Mouse (Mus musculus): ENCODE results near the gene Dleu7. TPM values are rescaled to one million over a fixed set of nuclear protein-coding genes. Genes with fewer than 3 reads are reported as not detected.

Dleu7 gene
- polyA plus RNA-seq, 1 experiment: not detected

GRCm38 (mm10) chr14:62251999-62252398 is 40.8 kb downstream of the Dleu7 start:
- Histone ChIP-seq H3K4me3 (ENCODE audit: insufficient read depth, poor library complexity, severe bottlenecking) (no peak overlapping the region), H3K79me3 (ENCODE audit: low read depth) (no peaks in the 10 kb centered on the region), H3K27me3 (ENCODE audit: control insufficient read depth, insufficient read depth, insufficient read length) (no peaks in the 10 kb centered on the region), H3K79me2 (ENCODE audit: control insufficient read depth, insufficient read depth) (no peaks in the 10 kb centered on the region), H3K36me3 (ENCODE audit: control insufficient read depth, insufficient read depth) (no peaks in the 10 kb centered on the region), H3ac (ENCODE audit: control insufficient read depth, insufficient read length, low read depth) (no peak overlapping the region)
- TF ChIP-seq MYOD1 (IDR thresholded peaks at IDR 0.05; ENCODE audit: control insufficient read depth, insufficient read length, low read depth): no peak
- TF ChIP-seq CTCF (IDR thresholded peaks at IDR 0.05; ENCODE audit: control insufficient read depth, insufficient read depth, insufficient read length): peak; percentile 32
- no peak for TF ChIP-seq FOSL1 (IDR thresholded peaks at IDR 0.05; ENCODE audit: insufficient read depth, low read length, poor library complexity, severe bottlenecking)

- Histone ChIP-seq H3K36me3 (ENCODE audit: control insufficient read depth, insufficient read depth) (no peaks in the 10 kb centered on the region), H3K79me3 (ENCODE audit: low read depth) (no peaks in the 10 kb centered on the region), H3K4me3 (ENCODE audit: insufficient read depth, poor library complexity, severe bottlenecking) (no peak overlapping the region), H3K79me2 (ENCODE audit: control insufficient read depth, insufficient read depth) (no peaks in the 10 kb centered on the region), H3K27me3 (ENCODE audit: control insufficient read depth, insufficient read depth, insufficient read length) (no peaks in the 10 kb centered on the region), H3ac (ENCODE audit: control insufficient read depth, insufficient read length, low read depth) (no peak overlapping the region)
- TF ChIP-seq USF1 (IDR thresholded peaks at IDR 0.05; ENCODE audit: low read depth): no peak
- TF ChIP-seq MYOD1 (IDR thresholded peaks at IDR 0.05; ENCODE audit: control insufficient read depth, insufficient read length, low read depth): no peak
- no peak for TF ChIP-seq CEBPB (IDR thresholded peaks at IDR 0.05; ENCODE audit: low read depth)
- TF ChIP-seq MAX (IDR thresholded peaks at IDR 0.05): no peak
- TF ChIP-seq CTCF (IDR thresholded peaks at IDR 0.05; ENCODE audit: control insufficient read depth, insufficient read depth, insufficient read length): no peak
- TF ChIP-seq MYOG (IDR thresholded peaks at IDR 0.05; ENCODE audit: control insufficient read depth, extremely low read depth, insufficient read length): no peak
- TF ChIP-seq FOSL1 (IDR thresholded peaks at IDR 0.05; ENCODE audit: insufficient read depth, low read length, poor library complexity, severe bottlenecking): no peak
Observed at GRCm38 (mm10) chr14:62250046-62250445, 42.8 kb downstream of the Dleu7 start.

GRCm38 (mm10) chr14:62249251-62249650 is 43.6 kb downstream of the Dleu7 start:
- TF ChIP-seq MYOD1 (IDR thresholded peaks at IDR 0.05; ENCODE audit: control insufficient read depth, insufficient read length, low read depth) (no peak), USF1 (IDR thresholded peaks at IDR 0.05; ENCODE audit: low read depth) (no peak), MAX (IDR thresholded peaks at IDR 0.05) (no peak)
- Histone ChIP-seq H3K4me3 (ENCODE audit: insufficient read depth, poor library complexity, severe bottlenecking) (no peak overlapping the region), H3K36me3 (ENCODE audit: control insufficient read depth, insufficient read depth) (no peaks in the 10 kb centered on the region), H3K79me3 (ENCODE audit: low read depth) (no peaks in the 10 kb centered on the region), H3K79me2 (ENCODE audit: control insufficient read depth, insufficient read depth) (no peaks in the 10 kb centered on the region), H3K27me3 (ENCODE audit: control insufficient read depth, insufficient read depth, insufficient read length) (no peaks in the 10 kb centered on the region), H3ac (ENCODE audit: control insufficient read depth, insufficient read length, low read depth) (no peak overlapping the region)

GRCm38 (mm10) chr14:62248796-62249195 is 44.1 kb downstream of the Dleu7 start:
- Histone ChIP-seq H3K27me3 (ENCODE audit: control insufficient read depth, insufficient read depth, insufficient read length) (no peaks in the 10 kb centered on the region), H3K36me3 (ENCODE audit: control insufficient read depth, insufficient read depth) (no peaks in the 10 kb centered on the region), H3K79me3 (ENCODE audit: low read depth) (no peaks in the 10 kb centered on the region), H3K4me3 (ENCODE audit: insufficient read depth, poor library complexity, severe bottlenecking) (no peak overlapping the region), H3K79me2 (ENCODE audit: control insufficient read depth, insufficient read depth) (no peaks in the 10 kb centered on the region), H3ac (ENCODE audit: control insufficient read depth, insufficient read length, low read depth) (no peak overlapping the region)
- TF ChIP-seq MYOD1 (IDR thresholded peaks at IDR 0.05; ENCODE audit: control insufficient read depth, insufficient read length, low read depth): no peak
- TF ChIP-seq FOSL1 (IDR thresholded peaks at IDR 0.05; ENCODE audit: insufficient read depth, low read length, poor library complexity, severe bottlenecking): no peak
- no peak for TF ChIP-seq USF1 (IDR thresholded peaks at IDR 0.05; ENCODE audit: low read depth)

GRCm38 (mm10) chr14:62248345-62248744 is 44.5 kb downstream of the Dleu7 start:
- Histone ChIP-seq H3K79me3 (ENCODE audit: low read depth) (no peaks in the 10 kb centered on the region), H3K79me2 (ENCODE audit: control insufficient read depth, insufficient read depth) (no peaks in the 10 kb centered on the region), H3ac (ENCODE audit: control insufficient read depth, insufficient read length, low read depth) (no peak overlapping the region), H3K27me3 (ENCODE audit: control insufficient read depth, insufficient read depth, insufficient read length) (no peaks in the 10 kb centered on the region), H3K4me3 (ENCODE audit: insufficient read depth, poor library complexity, severe bottlenecking) (no peak overlapping the region), H3K36me3 (ENCODE audit: control insufficient read depth, insufficient read depth) (no peaks in the 10 kb centered on the region)
- TF ChIP-seq USF1 (IDR thresholded peaks at IDR 0.05; ENCODE audit: low read depth) (no peak), MAX (IDR thresholded peaks at IDR 0.05) (no peak), CTCF (IDR thresholded peaks at IDR 0.05; ENCODE audit: control insufficient read depth, insufficient read depth, insufficient read length) (no peak), FOSL1 (IDR thresholded peaks at IDR 0.05; ENCODE audit: insufficient read depth, low read length, poor library complexity, severe bottlenecking) (no peak), CEBPB (IDR thresholded peaks at IDR 0.05; ENCODE audit: low read depth) (no peak), MYOG (IDR thresholded peaks at IDR 0.05; ENCODE audit: control insufficient read depth, extremely low read depth, insufficient read length) (no peak), MYOD1 (IDR thresholded peaks at IDR 0.05; ENCODE audit: control insufficient read depth, insufficient read length, low read depth) (no peak)

GRCm38 (mm10) chr14:62245557-62245956 is 47.3 kb downstream of the Dleu7 start:
- Histone ChIP-seq H3K79me2 (ENCODE audit: control insufficient read depth, insufficient read depth) (no peaks in the 10 kb centered on the region), H3K36me3 (ENCODE audit: control insufficient read depth, insufficient read depth) (no peaks in the 10 kb centered on the region), H3K4me3 (ENCODE audit: insufficient read depth, poor library complexity, severe bottlenecking) (no peak overlapping the region), H3ac (ENCODE audit: control insufficient read depth, insufficient read length, low read depth) (no peak overlapping the region), H3K27me3 (ENCODE audit: control insufficient read depth, insufficient read depth, insufficient read length) (no peaks in the 10 kb centered on the region), H3K79me3 (ENCODE audit: low read depth) (no peaks in the 10 kb centered on the region)
- TF ChIP-seq FOSL1 (IDR thresholded peaks at IDR 0.05; ENCODE audit: insufficient read depth, low read length, poor library complexity, severe bottlenecking) (no peak), CEBPB (IDR thresholded peaks at IDR 0.05; ENCODE audit: low read depth) (no peak), USF1 (IDR thresholded peaks at IDR 0.05; ENCODE audit: low read depth) (no peak), MYOD1 (IDR thresholded peaks at IDR 0.05; ENCODE audit: control insufficient read depth, insufficient read length, low read depth) (no peak), MYOG (IDR thresholded peaks at IDR 0.05; ENCODE audit: control insufficient read depth, extremely low read depth, insufficient read length) (no peak), CTCF (IDR thresholded peaks at IDR 0.05; ENCODE audit: control insufficient read depth, insufficient read depth, insufficient read length) (no peak), MAX (IDR thresholded peaks at IDR 0.05) (no peak)

Data from C2C12 (cell line).